In the genomic region with DNA sequence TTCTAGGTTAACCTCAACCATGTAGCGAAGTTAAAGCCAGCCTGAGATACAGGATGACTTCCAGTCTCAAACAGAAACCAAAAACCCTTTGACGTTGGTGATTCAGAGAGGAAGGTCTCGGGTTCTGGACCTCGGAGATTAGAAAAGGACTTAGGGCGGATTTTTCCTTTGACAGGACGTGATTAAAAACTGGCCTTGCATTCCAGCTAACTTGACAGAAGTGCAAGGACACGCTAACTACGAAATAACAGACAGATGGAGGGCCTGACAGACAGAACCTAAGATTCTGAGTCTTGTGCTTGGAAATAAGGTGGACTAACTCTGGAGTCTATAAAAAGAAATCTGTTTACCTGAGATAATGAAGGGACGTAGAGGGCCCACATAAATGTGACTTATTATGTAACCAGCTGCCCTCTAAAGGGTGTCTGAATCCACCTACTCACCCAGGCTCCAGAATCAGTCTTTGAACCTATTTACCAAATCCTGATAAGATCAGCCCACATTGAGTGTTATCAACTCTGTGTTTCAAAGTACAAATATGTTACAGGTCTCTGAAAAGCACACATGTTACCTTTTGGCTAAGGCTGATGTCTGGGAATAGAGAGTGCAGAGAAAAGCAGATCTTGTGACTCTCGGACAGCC, we compare ENCODE assay signal across 26 mouse cellular contexts. TPM values are rescaled to one million over a fixed set of nuclear protein-coding genes. Genes with fewer than 3 reads are reported as not detected.
DNase-seq lines count a peak whose midpoint lies in the region; ATAC-seq and TF ChIP-seq lines count a peak whose summit lies in the region.
"Had no signal": no experiment of that assay in that cellular context is flagged by ENCODE, and none has a peak within 500 bp of the region (broad histone marks: within the 10 kb centered on the region; RNA-seq: fewer than 3 reads in every experiment).

No protein-coding gene starts in this region.

- no peaks in the 10 kb centered on the region for H3K36me3 ChIP-seq in liver, embryonic 12.5 days
- H3K36me3 ChIP-seq in myocyte (ENCODE audit: control insufficient read depth, insufficient read depth) = no peaks in the 10 kb centered on the region
- no peaks in the 10 kb centered on the region for H3K36me3 ChIP-seq in kidney, embryonic 15.5 days
- H3K36me3 ChIP-seq: embryonic facial prominence, embryonic 13.5 days; hindbrain, embryonic 15.5 days; limb, embryonic 10.5 days; midbrain, embryonic 10.5 days; neural tube, embryonic 15.5 days had no signal

- no peak overlapping the region for H3ac ChIP-seq in myocyte (ENCODE audit: control insufficient read depth, insufficient read length)

- peak overlapping the region; percentile 10; the same call in 1 of the 2 replicates for H3K27ac ChIP-seq in liver, embryonic 12.5 days
- no peak overlapping the region for H3K27ac ChIP-seq in kidney, embryonic 15.5 days
- H3K27ac ChIP-seq: embryonic facial prominence, embryonic 13.5 days; forebrain, embryonic 13.5 days; gastrocnemius, adult 2 months; hindbrain, embryonic 15.5 days; left cerebral cortex, adult 2 months; limb, embryonic 10.5 days; midbrain, embryonic 10.5 days; neural tube, embryonic 15.5 days had no signal

- peak; percentile 50 for DNase-seq in adrenal gland, adult 2 months
- DNase-seq in adrenal gland, adult 18-20 months (ENCODE audit: low spot score in 2 of 2) = no peak
- DNase-seq in left cerebral cortex, adult 8-10 months (ENCODE audit: low spot score in 2 of 2) = no peak
- DNase-seq in layer of hippocampus, adult 9-11 months = no peak
- DNase-seq: cerebellum, adult 18-20 months; cerebellum, postnatal 25 days; embryo, embryonic 11 days; gastrocnemius, adult 2 months; kidney, postnatal 4 days; lung, adult 18-20 months; lung, postnatal 10 days; thymus, adult 18-20 months; thymus, postnatal 36 days had no signal

- no peaks in the 10 kb centered on the region for H3K27me3 ChIP-seq in liver, embryonic 12.5 days (replicated peaks)
- peaks cover 12% of the 10 kb centered on the region for H3K27me3 ChIP-seq in myocyte (ENCODE audit: control insufficient read depth, insufficient read depth, insufficient read length)
- H3K27me3 ChIP-seq in kidney, embryonic 15.5 days = no peaks in the 10 kb centered on the region
- H3K27me3 ChIP-seq: forebrain, embryonic 13.5 days; hindbrain, embryonic 15.5 days; neural tube, embryonic 15.5 days had no signal

- H3K9ac ChIP-seq in liver, embryonic 12.5 days = no peak overlapping the region
- no peak overlapping the region for H3K9ac ChIP-seq in kidney, embryonic 15.5 days
- H3K9ac ChIP-seq: embryonic facial prominence, embryonic 13.5 days; forebrain, embryonic 13.5 days; hindbrain, embryonic 15.5 days; neural tube, embryonic 15.5 days had no signal

- ATAC-seq in liver, embryonic 12.5 days = peak; percentile 49; the same call in 1 of the 2 replicates
- ATAC-seq in kidney, embryonic 15.5 days (replicated peaks; ENCODE audit: low FRiP score) = no peak
- ATAC-seq: CD4-positive, CD25-positive, alpha-beta regulatory T cell, adult 4 months; forebrain, embryonic 13.5 days had no signal

- no peaks in the 10 kb centered on the region for H3K4me1 ChIP-seq in liver, embryonic 12.5 days
- H3K4me1 ChIP-seq in kidney, embryonic 15.5 days = 0 out of 2 replicates have a peak, but pooled peaks cover 5% of the 10 kb centered on the region
- H3K4me1 ChIP-seq: embryonic facial prominence, embryonic 13.5 days; forebrain, embryonic 13.5 days; hindbrain, embryonic 15.5 days; limb, embryonic 10.5 days; midbrain, embryonic 10.5 days; neural tube, embryonic 15.5 days had no signal

- no peak overlapping the region for H3K4me2 ChIP-seq in liver, embryonic 12.5 days
- H3K4me2 ChIP-seq in myocyte (ENCODE audit: low read depth) = peak overlapping the region; percentile 18
- H3K4me2 ChIP-seq in kidney, embryonic 15.5 days = no peak overlapping the region
- H3K4me2 ChIP-seq: embryonic facial prominence, embryonic 13.5 days; forebrain, embryonic 13.5 days; heart, embryonic 11.5 days; hindbrain, embryonic 15.5 days; neural tube, embryonic 15.5 days had no signal

- no peak overlapping the region for H3K4me3 ChIP-seq in liver, embryonic 12.5 days
- H3K4me3 ChIP-seq in myocyte = no peak overlapping the region
- no peak overlapping the region for H3K4me3 ChIP-seq in kidney, embryonic 15.5 days (replicated peaks)
- H3K4me3 ChIP-seq: embryonic facial prominence, embryonic 13.5 days; erythroblast, embryonic 14.5 days; forebrain, embryonic 13.5 days; gastrocnemius, adult 2 months; hindbrain, embryonic 15.5 days; left cerebral cortex, adult 2 months; limb, embryonic 10.5 days; midbrain, embryonic 10.5 days; neural tube, embryonic 15.5 days had no signal

- no peaks in the 10 kb centered on the region for H3K9me3 ChIP-seq in liver, embryonic 12.5 days (replicated peaks)
- no peaks in the 10 kb centered on the region for H3K9me3 ChIP-seq in kidney, embryonic 15.5 days (replicated peaks)
- H3K9me3 ChIP-seq: embryonic facial prominence, embryonic 13.5 days; forebrain, embryonic 13.5 days; hindbrain, embryonic 15.5 days; limb, embryonic 10.5 days; midbrain, embryonic 10.5 days; neural tube, embryonic 15.5 days had no signal

- H3K79me2 ChIP-seq in myocyte (ENCODE audit: control insufficient read depth, insufficient read depth) = no peaks in the 10 kb centered on the region

- TF ChIP-seq POLR2A in myocyte (IDR thresholded peaks at IDR 0.05; ENCODE audit: insufficient read length, low read depth) = no peak

- 44% methylated on average over 10 of the region's 10 CpGs for WGBS in liver, embryonic 12.5 days (ENCODE audit: insufficient replicate concordance)
- WGBS in kidney, embryonic 15.5 days = 62% methylated on average over 10 of the region's 10 CpGs

TF ChIP-seq in myocyte, 11 proteins besides CTCF, POLR2A, EP300 and RAD21:
- TF ChIP-seq MYOG (IDR thresholded peaks at IDR 0.05; ENCODE audit: control insufficient read depth in 1 of 3, insufficient read depth in 1 of 3, insufficient read length in 2 of 3, low read depth in 2 of 3) (no peak), USF1 (IDR thresholded peaks at IDR 0.05; ENCODE audit: low read depth) (no peak), MAX (IDR thresholded peaks at IDR 0.05; ENCODE audit: low read depth) (no peak), SRF (IDR thresholded peaks at IDR 0.05; ENCODE audit: control insufficient read depth, insufficient read length, low read depth) (no peak), POLR2AphosphoS2 (IDR thresholded peaks at IDR 0.05; ENCODE audit: insufficient read length, low read depth) (no peak), E2F4 (IDR thresholded peaks at IDR 0.05; ENCODE audit: insufficient read depth) (no peak), CEBPB (IDR thresholded peaks at IDR 0.05; ENCODE audit: insufficient read depth, poor library complexity, severe bottlenecking) (no peak)

RNA-seq across cellular contexts. Expression of a gene that starts 18.3 kb away (rescaled TPM):
- 1 to 10 TPM; 6.7 to 8.5 TPM for total RNA-seq in adrenal gland, adult 2 months (2021)
- polyA plus RNA-seq in adrenal gland, adult 2 months (2012; rRNA removed) = 0.66 and 0.97 TPM in 2 replicates
- 1 to 10 TPM; 5.8 to 9.1 TPM for total RNA-seq in adrenal gland, adult 18-20 months (2021)
- polyA plus RNA-seq in liver, embryonic 12.5 days (2016; fragmentation: Nextera tagmentation; extraction: Ambion mirVana) = 1.5 TPM in 2 replicates
- 5.3 TPM for polyA plus RNA-seq in myocyte (2012; fragmentation: generic; extraction: Trizol)
- 10 to 100 TPM; 21.5 to 24.5 (median 23.5) TPM for total RNA-seq in left cerebral cortex, adult 8-10 months (2022)
- polyA plus RNA-seq in kidney, embryonic 15.5 days (2015; fragmentation: Nextera tagmentation; extraction: Ambion mirVana) = 5.7 and 5.8 TPM in 2 replicates
- polyA plus RNA-seq: erythroblast, embryonic 14.5 days had no signal
